Mouse (Mus musculus) liver, adult 2 months (tissue): ENCODE results near the gene Snrpa.

Source experiments
- CTCF ChIP-seq: fragments of 200-500 bp; IDR thresholded peaks from 2 replicates; pipeline ENCODE4 v1.5.1; 2011; ENCODE audit warnings: low read depth, low read length, control low read depth
- POLR2A ChIP-seq: fragments of 200-500 bp; IDR thresholded peaks from 2 replicates; pipeline ENCODE4 v1.6.1; 2011; ENCODE audit warnings: low read length, control low read depth; ENCODE audit not compliant: insufficient read depth; ENCODE audit errors: extremely low read depth

GRCm38 (mm10) chr7:27159256-27159655 is 36.8 kb downstream of the Snrpa start:
- TF ChIP-seq CTCF (no peak), POLR2A (no peak)
